Mouse (Mus musculus): ENCODE data around the gene Mmp25. TPM values are rescaled to one million over a fixed set of nuclear protein-coding genes. Genes with fewer than 3 reads are reported as not detected.

Mmp25 gene
- polyA plus RNA-seq (2012; rRNA removed), result 0.51 and 0.68 TPM in 2 replicates

DNA sequence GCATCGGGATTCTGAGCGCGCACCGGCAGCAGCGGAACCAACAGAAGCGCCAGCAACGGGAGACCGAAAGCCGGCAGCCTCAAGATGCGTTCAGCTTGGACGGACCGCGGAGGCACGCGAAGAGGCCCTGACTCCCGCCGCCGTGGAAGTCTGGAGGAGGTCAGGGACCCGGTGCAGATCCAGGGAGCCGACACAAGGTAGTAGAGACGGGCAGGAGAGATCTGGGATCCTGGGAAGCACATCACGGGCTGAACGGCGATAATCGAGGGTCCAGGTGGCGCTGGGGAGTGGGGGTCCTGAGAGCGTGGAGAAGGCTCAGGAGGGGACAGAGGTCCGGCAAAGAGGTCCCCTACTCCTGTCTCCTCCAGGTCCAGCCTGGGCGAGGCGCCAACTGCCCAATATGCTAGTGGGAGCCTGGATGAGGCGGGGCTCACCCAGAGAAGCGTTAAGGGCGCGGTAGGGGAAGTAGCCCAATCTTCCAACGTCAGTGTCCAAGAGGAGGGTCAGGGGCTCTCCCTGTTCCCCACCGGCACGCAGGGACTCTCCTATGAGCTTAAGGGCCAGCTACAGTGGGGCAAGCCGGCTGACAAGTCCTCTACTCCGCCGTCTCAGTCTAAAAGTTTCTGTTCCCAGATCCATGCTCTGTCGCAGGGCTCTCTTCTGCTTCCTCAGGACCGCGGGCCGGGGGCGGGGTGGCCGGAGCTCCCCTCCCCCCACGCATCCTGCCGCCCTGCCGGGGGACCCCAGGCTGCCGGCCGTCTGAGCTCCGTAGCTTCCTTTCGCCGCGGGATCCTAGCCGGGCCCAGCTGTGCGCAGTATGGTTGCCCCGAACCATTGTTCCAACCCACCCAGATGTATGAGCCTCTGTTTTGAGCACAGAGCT is at the start of gene Mmp25:
Mmp25 (minus strand) TSS at position 665 of the 883 bp plus-strand sequence.

DNA sequence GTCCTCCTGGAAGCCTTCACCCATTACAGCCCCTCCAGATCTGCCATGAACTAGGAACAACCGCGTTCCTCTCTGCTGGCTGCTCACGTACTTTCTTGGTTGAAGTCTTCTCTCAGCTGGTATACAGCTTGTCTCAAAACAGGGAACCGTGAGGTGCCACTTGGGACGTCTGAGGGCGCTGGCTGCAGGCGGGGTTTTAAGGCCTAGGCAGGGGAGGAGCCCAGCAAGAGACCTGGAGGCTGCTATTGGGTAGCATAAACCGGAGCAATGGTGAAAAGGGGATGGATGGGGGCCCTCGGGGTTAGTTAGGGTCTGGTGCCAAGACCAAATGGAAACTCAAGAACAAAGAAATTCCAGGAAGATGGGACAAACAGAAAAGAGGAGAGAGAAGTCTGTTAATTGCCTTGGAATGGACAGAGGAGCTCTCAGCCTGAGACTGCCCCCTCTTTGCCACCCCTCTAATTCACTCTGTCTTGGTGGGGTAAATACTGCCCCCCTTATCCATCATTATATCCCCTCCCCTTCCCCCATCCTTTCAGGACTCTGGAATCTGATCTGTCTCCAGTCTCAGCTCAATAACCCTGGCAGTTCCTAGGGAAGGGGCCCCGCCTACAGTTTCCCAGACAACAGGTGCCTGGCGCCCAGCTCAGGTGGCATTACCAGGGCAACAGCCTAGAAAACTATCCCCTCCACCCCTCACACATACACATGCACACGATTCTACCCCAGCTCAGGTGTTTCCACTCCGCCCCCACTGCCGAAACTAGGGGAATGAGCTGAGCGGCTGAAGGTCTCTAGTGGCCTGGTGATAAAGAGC is 39.0 kb upstream of the Mmp25 start, which contains the start of gene Cldn9:
Cldn9 (minus strand) TSS at position 171 of the 817 bp plus-strand sequence.

DNA sequence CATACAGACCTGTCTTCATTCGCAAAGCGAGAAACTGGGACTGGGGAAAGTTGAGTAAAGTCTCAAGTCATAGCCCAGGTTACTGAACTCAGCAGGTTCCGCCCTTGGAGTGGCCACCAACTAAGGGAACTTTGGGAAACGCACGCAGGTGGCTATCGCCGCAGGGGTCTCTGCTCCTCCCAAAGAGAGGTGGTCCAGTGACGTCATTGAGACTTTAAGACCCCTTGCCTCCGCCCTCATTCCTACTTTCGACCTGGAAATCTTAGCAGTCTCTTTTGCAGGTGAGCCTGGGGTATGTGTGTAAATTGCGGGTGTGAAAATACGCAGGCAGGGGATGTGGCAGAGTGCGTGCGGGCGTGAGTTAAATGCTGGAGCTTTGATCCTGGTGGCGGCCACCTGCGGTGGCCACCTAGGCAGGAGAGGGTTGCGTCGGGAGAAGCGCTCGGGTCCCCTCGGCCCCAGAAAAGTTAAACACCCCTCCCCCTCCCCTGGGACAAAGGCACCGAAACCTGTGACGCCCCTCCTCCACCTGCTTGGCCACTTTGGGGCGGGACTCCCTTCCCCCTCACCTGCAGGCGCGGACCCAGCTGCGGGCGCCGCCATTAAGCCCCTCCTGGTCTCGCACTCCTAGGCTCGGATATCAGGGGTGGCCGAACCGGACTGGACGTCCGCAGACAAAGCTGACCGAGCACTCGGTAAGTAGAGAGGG is 34.2 kb upstream of the Mmp25 start, which contains the start of gene Cldn6:
Cldn6 (plus strand) TSS at position 123 of the 709 bp plus-strand sequence.

DNA sequence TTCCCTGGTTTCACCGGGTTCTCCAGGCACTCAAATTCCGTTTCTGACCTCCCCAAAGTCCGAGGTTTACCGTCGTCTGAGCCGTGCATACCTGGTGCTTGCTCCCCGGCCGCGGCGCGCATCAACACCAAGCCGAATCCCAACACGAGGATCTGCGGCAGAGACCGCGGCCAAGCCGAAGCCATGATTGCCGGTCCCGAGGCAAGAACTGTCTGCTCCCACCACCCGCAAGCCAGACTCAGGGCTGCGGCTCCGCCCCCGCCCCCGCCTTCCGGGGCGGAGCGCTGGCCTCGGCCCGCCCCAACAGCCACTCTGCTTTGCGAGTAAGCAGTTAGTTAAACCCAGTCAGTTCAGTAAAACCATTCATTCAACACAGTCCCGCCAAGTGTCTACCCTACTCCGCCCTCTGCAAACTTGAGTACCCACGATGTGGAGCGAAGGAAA is 32.2 kb upstream of the Mmp25 start, which contains the start of gene Tnfrsf12a:
Tnfrsf12a (minus strand) TSS at position 233 of the 444 bp plus-strand sequence.

GRCm38 (mm10) chr17:23673424-23674073 is 28.5 kb upstream of the Mmp25 start, which contains the start of the genes Hcfc1r1 and Thoc6:
Gene Hcfc1r1 (plus strand): TSS chr17:23673596.
Gene Thoc6 (minus strand): TSS chr17:23673882.

DNA sequence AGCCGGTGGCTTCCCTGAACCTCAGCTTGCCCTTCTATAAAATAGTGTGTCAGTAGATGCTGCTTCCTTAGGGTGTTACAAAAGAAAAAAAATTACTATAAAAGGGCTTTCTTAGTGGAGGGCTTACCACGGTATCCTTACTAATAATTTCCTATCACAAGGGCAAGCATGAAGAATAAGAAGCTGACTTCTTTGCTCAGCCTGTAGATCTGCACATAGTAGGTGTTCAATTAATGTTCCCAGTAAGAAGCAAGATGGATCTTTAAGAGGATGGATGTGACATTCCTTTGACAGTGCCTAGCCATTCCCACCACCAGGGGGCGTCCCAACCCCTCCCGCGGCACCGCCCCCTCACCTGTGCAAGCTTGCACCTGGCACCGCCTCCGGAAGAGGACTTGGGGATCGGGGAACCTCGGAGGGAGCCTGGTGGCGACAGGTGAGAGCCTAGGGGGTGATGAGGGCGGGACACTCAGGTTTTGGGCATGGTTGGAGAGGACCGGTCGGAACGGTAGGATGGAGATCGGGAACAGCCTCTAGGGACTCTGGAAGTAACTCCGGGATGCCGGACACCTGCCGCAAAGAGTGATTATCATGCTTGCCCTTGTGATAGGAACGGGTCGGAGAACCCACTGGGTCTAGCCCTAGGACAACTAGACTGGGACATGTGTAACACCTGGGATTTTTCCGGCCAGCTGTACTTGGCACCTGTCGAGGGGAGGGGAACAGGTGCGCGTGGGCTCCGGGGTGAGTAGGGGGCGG is 15.2 kb upstream of the Mmp25 start, which contains the start of gene Bicdl2:
Bicdl2 (plus strand) TSS at position 390 of the 759 bp plus-strand sequence.

GRCm38 (mm10) chr17:23600641-23601622 is 44.1 kb downstream of the Mmp25 start, which contains the start of gene Zscan10:
Gene Zscan10 (plus strand): TSS chr17:23600856.

GRCm38 (mm10) chr17:23598582-23599552 is 46.2 kb downstream of the Mmp25 start, which contains the start of gene Zfp13:
Gene Zfp13 (minus strand): TSS chr17:23599487.

Other genes with a start within 250 kb of the Mmp25 start
- not detected in 2 replicates for gene Vmn2r117, start 165.6 kb downstream of the Mmp25 start, polyA plus RNA-seq (2012; rRNA removed)
- 6.8 and 7.8 TPM in 2 replicates for gene Zfp213, start 81.0 kb downstream of the Mmp25 start, polyA plus RNA-seq (2012; rRNA removed)
- gene Zfp13, start 45.8 kb downstream of the Mmp25 start, polyA plus RNA-seq (2012; rRNA removed), result 7.4 and 8.7 TPM in 2 replicates
- gene Zscan10, start 44.4 kb downstream of the Mmp25 start, polyA plus RNA-seq (2012; rRNA removed), result 0.06 TPM in 1 of 2 replicates, not detected in the other
- gene Bicdl2, start 15.2 kb upstream of the Mmp25 start, polyA plus RNA-seq (2012; rRNA removed), result 11.4 and 11.9 TPM in 2 replicates
- 586 and 660 TPM in 2 replicates for gene Hcfc1r1, start 28.3 kb upstream of the Mmp25 start, polyA plus RNA-seq (2012; rRNA removed)
- gene Thoc6, start 28.6 kb upstream of the Mmp25 start, polyA plus RNA-seq (2012; rRNA removed), result 11.5 and 15.7 TPM in 2 replicates
- gene Tnfrsf12a, start 32.2 kb upstream of the Mmp25 start, polyA plus RNA-seq (2012; rRNA removed), result 20.9 and 37.2 TPM in 2 replicates
- gene Cldn6, start 34.0 kb upstream of the Mmp25 start, polyA plus RNA-seq (2012; rRNA removed), result 0.08 and 0.19 TPM in 2 replicates
- gene Cldn9, start 38.7 kb upstream of the Mmp25 start, polyA plus RNA-seq (2012; rRNA removed), result not detected in 2 replicates
- not detected in 2 replicates for gene 1520401A03Rik, start 77.5 kb upstream of the Mmp25 start, polyA plus RNA-seq (2012; rRNA removed)
- gene Pkmyt1, start 81.1 kb upstream of the Mmp25 start, polyA plus RNA-seq (2012; rRNA removed), result 22.3 and 33.2 TPM in 2 replicates
- 95.8 and 156 TPM in 2 replicates for gene Paqr4, start 95.6 kb upstream of the Mmp25 start, polyA plus RNA-seq (2012; rRNA removed)
- gene Kremen2, start 100.6 kb upstream of the Mmp25 start, polyA plus RNA-seq (2012; rRNA removed), result 3.2 and 6.6 TPM in 2 replicates
- 11.7 and 13.7 TPM in 2 replicates for gene Flywch1, start 126.3 kb upstream of the Mmp25 start, polyA plus RNA-seq (2012; rRNA removed)
- 3.7 and 5.8 TPM in 2 replicates for gene Flywch2, start 140.8 kb upstream of the Mmp25 start, polyA plus RNA-seq (2012; rRNA removed)
- 196 and 280 TPM in 2 replicates for gene Srrm2, start 145.3 kb upstream of the Mmp25 start, polyA plus RNA-seq (2012; rRNA removed)
- 361 and 511 TPM in 2 replicates for gene Elob, start 183.9 kb upstream of the Mmp25 start, polyA plus RNA-seq (2012; rRNA removed)
- gene Prss33, start 190.8 kb upstream of the Mmp25 start, polyA plus RNA-seq (2012; rRNA removed), result 0.04 and 0.39 TPM in 2 replicates
- 9.4 and 22.5 TPM in 2 replicates for gene Prss32, start 198.6 kb upstream of the Mmp25 start, polyA plus RNA-seq (2012; rRNA removed)
- gene Prss41, start 198.9 kb upstream of the Mmp25 start, polyA plus RNA-seq (2012; rRNA removed), result 0.24 and 1.5 TPM in 2 replicates
- gene Prss21, start 222.8 kb upstream of the Mmp25 start, polyA plus RNA-seq (2012; rRNA removed), result not detected in 2 replicates
- not detected in 2 replicates for gene Dcpp1, start 235.6 kb upstream of the Mmp25 start, polyA plus RNA-seq (2012; rRNA removed)
- gene Dcpp2, start 235.6 kb upstream of the Mmp25 start, polyA plus RNA-seq (2012; rRNA removed), result not detected in 2 replicates

Measured in stomach, adult 2 months (tissue).